Mouse (Mus musculus) cerebellum, adult 18-20 months (tissue): ENCODE measurements around the gene Rtkn2.

Experiments
- DNase-seq, 2 experiments: peaks; one replicate each; pipeline ENCODE4 v3.0.0; 2021

Gene Rtkn2

DNA sequence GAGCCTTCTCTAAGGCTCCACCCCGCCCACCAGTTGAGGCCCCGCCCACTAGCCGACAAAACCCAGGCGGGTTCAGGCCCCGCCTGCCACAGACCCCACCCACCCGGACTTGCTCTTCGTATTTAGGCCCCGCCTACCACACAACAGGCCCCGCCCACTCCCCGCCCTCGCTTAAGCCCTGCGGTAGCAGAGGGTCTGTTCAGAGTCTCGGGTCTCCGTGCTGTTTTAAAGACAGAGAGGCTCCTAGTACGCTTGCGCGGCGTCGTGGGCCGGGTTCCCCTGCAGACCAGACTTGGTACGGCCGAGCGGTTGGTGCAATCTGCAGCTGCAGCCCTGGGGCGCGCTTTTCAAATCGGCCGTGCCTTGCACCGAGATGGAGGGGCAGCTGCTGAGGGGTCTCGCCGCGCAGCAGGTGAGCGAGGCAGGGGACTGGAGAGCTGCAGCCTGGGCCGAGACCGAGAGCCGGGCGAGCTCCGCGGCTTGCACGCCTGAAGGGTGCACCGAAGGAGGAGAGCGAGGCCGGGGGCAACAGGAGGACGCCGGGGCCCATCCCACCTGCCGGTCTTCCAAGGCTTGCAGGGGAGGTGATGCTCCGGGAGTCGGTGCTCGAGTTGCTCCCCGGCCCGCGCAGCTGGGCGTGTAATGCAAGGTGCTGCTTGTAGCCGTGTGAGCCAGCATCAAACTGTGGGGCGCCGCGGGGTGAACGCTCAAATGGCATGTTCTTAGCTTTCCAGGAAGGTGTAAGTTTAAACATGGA lies at the start of gene Rtkn2:
Gene Rtkn2 (plus strand): TSS at position 170 of the 757 bp plus-strand sequence.
- peak; percentile 77 to 79 for DNase-seq

- DNase-seq, result no peak
Measured at GRCm38 (mm10) chr10:67931328-67931727, 48.0 kb upstream of the Rtkn2 start.

GRCm38 (mm10) chr10:67932780-67933179 lies 46.6 kb upstream of the Rtkn2 start:
- no peak for DNase-seq

DNA sequence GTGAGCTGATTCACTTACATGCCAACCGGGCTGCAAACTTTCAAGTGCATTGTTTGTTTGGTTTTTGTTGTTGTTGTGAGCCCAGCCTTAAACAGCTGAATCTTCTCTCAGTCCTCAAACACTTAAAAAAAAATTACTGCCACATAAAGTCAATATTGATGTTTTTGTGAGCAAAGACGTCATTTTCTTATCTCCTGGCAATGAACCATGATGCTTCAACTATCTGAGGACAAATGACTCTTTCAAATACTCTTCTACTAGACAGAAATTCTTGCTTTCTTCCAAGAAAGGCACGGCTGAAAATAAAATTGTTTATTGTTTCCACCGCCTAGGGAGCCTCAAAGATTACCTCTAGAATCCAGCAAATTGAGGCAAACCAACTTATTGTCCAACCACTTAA lies 42.4 kb upstream of the Rtkn2 start:
- DNase-seq, result no peak

- DNase-seq, result no peak
Measured at GRCm38 (mm10) chr10:67937775-67938174, 41.6 kb upstream of the Rtkn2 start.

- DNase-seq, result no peak
Measured at GRCm38 (mm10) chr10:67939546-67939945, 39.8 kb upstream of the Rtkn2 start.

DNA sequence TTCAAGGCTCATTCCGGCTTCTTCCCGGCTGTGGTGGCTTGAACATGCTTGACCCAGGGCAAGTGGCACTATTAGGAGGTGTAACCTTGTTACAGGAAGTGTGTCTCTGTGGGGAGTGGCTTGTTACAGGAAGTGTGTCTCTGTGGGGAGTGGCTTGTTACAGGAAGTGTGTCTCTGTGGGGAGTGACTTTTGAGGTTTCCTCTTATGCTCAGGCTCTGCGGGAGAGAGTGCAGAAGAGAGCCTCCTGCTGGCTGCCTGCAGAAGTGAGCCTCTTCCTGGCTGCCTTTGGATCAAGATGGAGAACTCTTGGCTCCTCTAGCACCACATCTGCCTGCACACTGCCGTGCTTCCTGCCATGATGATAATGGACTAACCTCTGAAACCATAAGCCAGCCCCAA lies 35.9 kb upstream of the Rtkn2 start:
- no peak for DNase-seq

DNA sequence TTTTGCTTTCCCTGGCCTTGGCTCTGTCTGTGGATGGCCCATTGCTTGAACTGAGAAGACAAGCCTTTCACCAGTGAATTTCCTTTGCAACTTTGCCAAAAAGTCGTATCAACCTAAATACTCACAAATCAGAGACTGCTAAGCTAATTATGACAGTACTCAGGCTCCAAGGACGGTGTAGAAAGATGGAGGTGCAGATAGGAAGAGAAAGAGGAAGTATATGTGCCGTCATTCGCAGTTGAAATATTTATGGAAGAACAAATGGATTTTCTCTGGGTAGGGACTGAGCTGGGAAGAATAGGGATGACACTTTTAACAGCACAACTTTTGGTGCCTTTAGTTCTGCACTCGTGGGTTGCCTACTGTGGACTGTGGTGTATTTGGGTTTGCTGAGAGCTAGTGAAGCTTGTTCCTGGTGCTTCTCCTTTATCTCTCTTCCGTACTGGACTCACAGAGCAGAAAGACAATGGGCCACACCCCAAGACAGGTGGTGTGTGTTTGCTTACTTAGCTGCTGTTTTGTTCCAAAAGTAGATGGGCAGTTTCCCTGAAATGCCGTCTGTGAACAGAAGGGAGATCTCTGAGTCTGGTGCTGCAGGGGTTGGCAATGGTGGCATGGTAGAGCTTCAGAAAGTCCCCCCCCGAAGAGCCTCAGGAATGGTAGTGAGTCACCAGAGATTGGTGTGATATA lies 29.2 kb upstream of the Rtkn2 start:
- no peak for DNase-seq

- DNase-seq, result no peak
Measured at GRCm38 (mm10) chr10:67951690-67952089, 27.7 kb upstream of the Rtkn2 start.

GRCm38 (mm10) chr10:67955982-67956381 lies 23.4 kb upstream of the Rtkn2 start:
- no peak for DNase-seq

DNA sequence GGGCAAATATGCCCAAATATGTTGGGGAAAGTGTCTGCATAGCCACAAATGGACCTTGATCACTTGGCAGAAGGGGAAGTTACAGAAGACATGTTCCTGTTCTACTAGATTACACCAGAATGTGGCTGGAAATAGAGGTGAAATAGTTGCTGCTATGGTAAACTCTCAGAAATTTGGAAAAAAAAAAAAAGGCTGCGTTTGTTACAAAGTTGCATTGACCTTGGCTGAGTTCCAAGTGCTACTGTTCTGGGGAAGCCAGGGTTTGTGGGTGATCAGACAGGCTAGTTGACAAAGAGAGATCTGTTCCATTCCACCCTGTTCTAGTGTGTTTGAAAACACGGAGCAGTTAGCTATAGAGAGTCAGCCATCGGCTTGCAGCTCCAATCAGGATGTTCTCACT lies 19.4 kb upstream of the Rtkn2 start:
- no peak for DNase-seq

- no peak for DNase-seq
Measured at GRCm38 (mm10) chr10:67962496-67962895, 16.9 kb upstream of the Rtkn2 start.

- no peak for DNase-seq
Measured at GRCm38 (mm10) chr10:67964060-67964459, 15.3 kb upstream of the Rtkn2 start.

GRCm38 (mm10) chr10:67965251-67965986 lies 14.0 kb upstream of the Rtkn2 start:
- no peak for DNase-seq

DNA sequence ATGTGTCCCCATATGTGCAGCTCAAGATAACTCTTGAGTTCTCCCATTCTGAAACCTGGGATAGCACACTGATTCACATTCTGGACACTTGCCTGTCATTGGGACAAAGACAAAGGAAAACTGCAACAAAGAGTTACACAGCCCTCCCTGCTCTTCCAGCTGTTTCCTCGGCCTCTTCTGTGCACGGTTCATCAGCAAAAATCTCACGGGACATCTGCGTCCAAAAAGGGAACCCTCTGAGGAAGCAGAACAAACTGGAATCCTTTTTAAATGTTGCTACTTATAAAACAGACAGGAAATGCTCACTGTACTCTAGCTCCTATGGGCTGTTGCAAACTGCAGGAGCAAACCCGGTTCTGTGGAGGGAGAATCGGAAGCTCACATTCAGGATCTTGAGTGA lies 13.3 kb upstream of the Rtkn2 start:
- DNase-seq, result no peak

GRCm38 (mm10) chr10:67966983-67967382 lies 12.4 kb upstream of the Rtkn2 start:
- DNase-seq, result no peak

GRCm38 (mm10) chr10:67971166-67971796 lies 8.1 kb upstream of the Rtkn2 start:
- DNase-seq, result no peak

GRCm38 (mm10) chr10:67977271-67977670 lies 2.1 kb upstream of the Rtkn2 start:
- no peak for DNase-seq

DNA sequence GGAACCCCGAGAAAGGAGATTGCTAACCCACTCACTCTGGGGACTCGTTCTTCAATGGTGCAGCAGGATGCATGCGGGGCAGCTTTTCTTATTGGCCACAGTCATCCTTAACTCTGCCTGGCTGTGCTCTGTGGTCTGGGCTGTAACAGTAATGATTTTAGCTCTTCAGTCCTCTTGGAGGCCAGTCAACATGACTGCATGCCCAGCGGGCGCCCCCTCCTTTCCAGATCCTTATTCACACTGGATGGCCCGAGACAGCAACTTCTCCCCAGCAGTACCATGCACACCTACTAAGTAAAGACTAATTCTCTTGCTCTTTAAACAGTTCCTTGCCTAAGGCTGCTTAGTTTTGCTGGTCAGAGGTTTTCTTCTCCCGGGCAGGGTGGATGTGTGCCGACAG lies 4.4 kb downstream of the Rtkn2 start:
- no peak for DNase-seq

- peak; percentile 60 to 67 for DNase-seq
Measured at GRCm38 (mm10) chr10:67984271-67984943, 5.0 kb downstream of the Rtkn2 start.

DNA sequence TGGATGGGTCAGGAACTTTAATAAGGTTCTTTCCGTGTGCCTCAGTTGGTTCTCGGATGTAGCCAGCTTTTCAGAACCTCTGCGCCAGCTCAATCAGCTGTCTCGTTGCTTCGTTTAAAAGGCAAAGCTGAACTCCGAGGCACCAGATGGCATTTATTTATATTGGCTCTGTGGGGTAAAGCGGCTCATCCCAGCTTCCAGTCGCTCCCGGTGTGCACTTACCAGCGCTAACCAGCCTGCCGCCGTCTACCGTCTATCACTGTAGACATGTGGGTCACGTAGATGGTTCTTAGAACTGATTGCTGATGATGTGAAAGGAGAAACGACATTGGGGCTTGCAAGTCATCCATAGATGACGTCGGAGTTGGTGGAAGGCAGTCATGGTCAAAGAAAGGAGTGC lies 5.7 kb downstream of the Rtkn2 start:
- DNase-seq, result no peak

GRCm38 (mm10) chr10:67995356-67995755 lies 16.0 kb downstream of the Rtkn2 start:
- no peak for DNase-seq

DNA sequence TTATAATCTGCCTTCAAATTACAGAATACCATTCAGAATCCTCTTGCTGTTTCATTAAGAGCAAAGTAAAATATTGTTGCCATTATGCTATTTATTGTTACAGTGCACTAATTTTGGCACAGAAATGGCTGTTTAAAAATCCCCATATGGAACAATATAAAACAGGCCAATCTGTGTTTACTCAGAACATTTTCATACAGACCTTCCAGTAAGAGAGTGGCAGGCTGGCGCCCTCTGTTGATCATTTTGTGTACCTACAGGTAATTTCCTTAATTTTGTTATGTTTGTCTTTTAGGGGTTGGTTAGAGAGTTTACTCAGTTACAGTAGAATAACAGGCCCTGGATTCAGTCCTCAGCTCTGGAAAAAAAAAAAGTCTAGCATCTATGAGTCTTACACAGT lies 16.8 kb downstream of the Rtkn2 start:
- peak; percentile 25 to 31 for DNase-seq
